Mouse (Mus musculus): ENCODE results near the gene St6galnac3.

The St6galnac3 gene

DNA sequence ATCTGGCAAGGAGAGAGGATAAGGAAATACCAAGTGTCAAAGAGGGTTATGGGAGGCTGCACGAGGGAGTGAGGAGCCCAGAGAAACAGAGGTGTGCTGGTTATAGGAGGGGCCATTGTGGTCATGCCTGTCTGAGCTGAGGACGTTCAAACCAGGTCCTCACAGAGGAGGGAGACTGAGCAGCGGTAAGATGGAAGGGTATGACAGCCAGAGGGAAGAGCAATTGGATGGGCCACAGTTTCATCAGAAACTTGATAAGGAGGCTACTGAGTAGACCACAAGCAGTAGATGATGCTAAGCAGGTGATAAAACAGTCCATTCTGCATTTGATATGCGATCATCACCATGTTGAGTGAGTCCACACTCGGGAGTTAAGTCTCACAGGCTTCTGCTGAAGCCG lies 212.4 kb downstream of the St6galnac3 start:
- no peak for DNase-seq (ENCODE audit: low spot score)

DNA sequence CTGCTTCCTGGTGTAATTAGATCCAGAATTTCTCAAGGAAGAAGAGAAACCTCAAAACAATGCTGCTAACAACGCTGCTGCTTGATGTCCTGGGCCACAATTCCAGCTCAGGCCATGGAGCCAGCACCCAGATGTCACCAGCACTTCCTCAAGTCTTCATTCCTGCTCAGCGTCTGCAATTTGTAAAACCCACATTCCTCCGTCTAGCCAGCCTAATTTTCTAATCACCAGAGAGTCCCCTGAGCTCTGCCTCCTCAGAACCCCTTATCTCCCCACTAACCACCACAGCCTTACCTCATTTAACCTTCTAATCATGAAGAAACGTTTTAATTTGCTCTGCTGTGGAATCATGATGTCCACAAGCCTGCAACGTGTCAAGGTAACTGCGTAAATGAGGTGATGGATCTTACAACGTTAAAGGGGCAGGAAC lies 213.8 kb downstream of the St6galnac3 start:
- no peak for DNase-seq (ENCODE audit: low spot score)

DNA sequence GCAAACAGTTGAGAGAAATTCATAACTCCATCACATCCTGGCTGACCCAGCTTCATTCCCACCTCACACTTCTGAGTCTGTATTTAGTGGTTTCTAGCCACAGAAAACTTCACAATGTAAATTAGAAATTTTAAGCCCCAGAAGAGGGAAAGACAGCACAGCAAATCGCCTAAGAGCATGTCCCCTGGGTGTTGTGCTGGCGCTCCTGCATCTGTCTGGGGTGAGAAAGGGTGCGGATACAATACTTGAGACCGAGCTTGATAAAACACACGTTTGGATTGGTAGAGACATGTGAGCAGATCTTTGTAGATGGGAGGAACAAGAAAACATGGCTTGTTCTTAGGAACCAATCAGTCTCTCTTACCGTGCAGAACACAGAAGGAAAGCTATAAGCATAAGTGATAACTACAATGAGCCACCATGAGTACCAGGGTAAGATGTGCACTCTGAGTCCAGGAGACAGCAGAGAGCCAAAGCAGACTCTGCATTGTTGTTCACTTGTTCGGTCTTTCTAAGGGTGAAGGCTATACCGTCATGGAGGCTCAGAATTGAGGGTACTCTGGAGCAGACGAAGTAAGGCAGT lies 214.8 kb downstream of the St6galnac3 start:
- no peak for DNase-seq (ENCODE audit: low spot score)

DNA sequence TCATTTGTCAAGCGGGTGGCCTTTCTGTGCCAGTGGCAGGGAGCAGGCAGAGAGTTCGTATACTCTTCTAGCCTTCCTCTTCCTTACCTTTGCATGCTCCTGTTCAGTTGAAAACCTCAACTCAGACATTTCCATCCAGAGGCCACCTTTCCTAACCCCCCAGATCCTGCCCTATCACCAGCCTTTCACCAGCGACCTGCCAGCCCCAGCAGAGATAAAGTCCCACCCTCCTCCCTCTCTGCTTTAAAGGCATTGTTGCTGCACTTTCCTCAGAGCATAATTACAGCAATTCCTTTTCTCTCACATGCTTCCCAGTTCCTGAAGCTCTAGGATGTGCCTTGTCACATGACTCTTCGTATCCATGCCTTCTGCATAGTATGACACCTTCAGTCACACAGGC lies 215.3 kb downstream of the St6galnac3 start:
- DNase-seq (ENCODE audit: low spot score) = no peak

DNA sequence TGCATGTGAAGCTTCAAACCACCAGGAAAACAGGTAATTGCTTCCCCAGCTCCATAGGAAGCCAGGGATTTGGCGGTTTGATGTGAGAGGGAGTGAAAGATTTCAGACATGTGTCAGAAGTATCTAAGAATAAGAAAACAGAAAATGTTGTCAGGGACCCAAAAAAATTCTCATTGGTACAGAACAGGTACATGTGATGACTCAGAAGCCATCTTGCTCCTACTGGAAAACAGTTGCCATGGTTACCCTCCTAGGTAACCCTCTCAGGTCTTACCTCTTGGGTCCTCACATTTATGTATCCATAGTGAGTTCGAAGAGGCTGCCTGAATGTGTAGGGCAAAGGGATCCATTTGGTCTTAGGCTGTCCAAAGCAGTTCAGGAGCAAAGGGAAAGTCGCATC lies 215.9 kb downstream of the St6galnac3 start:
- no peak for DNase-seq (ENCODE audit: low spot score)

DNA sequence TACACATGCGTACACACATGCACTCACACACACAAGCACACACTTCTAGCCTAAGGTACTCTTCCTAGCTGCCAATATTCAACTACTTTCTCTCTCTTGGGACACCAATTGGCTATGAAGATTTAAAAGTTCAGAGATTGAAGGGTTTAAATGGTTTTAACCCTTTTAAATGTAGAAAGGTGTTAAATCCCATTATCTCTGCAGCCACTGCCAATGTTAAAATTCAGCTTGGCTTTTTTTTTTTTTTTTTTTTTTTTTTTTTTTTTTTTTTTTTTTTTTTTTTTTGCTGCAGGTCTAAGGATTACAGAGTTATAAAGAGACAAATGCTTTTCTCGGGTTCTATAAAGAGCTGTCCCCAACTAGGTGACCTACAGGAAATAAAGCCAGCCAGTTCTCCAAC lies 216.4 kb downstream of the St6galnac3 start:
- DNase-seq (ENCODE audit: low spot score) = no peak

DNA sequence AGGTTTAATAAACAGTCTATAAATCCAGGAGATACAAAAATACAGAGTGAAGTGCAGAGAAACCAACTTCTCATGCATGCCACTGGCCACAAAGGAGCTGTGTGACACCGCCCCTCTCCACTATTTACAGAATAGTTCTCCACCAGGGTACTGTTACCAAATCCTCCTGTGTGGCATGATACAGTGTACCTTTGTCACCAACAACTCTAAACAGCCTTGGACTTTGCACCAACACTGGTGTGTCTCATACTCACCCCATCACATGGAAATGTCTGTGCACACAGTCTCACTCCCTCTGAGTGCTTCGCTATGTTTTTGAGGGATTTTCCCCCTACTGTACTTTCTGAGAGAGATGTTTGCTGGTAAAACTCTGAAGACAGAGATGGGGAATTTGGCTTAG lies 217.4 kb downstream of the St6galnac3 start:
- no peak for DNase-seq (ENCODE audit: low spot score)

DNA sequence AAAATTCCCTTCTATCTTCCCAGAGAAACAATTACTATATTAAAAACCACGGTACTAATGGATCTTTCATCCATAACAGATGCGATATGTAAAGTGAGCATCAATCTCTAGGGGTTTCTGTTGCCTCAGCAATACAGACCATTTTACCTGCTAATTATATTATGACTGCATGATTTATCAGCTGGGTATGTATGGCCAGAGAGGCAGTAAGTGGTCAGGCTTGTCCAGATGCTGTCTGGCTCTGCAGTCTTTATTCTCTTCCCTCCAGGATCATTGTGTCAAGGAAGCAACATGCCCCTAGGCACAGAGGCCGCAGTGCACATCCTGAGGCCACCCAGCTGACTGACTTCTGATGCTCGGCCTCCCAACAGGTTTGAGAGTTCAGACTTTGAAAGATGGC lies 222.5 kb downstream of the St6galnac3 start:
- DNase-seq (ENCODE audit: low spot score) = no peak

DNA sequence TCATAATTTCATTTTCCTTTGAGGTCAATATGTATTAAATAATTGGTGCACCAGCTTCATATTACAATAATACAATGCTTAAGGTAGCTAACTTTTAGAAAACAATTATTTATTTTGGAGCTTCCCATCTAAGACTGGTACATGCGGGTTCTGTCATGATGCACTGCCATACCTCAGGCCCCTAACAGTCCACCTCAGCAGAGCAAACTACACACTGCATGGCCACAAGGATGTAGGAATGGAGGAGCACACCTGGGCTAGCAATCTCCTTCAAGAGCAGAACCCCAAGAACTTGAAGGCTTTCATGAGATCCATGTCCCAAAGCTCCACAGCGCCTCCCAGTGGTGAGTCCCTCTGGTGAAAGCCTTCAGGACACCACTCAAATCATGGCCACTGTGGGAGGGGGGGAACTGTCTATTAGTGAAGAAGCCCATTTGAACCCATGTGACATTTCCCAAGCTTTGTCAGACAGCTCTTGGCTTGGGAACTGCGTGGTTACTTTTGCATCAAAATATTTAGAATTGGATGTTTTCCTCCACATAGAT lies 223.6 kb downstream of the St6galnac3 start:
- DNase-seq (ENCODE audit: low spot score) = no peak

DNA sequence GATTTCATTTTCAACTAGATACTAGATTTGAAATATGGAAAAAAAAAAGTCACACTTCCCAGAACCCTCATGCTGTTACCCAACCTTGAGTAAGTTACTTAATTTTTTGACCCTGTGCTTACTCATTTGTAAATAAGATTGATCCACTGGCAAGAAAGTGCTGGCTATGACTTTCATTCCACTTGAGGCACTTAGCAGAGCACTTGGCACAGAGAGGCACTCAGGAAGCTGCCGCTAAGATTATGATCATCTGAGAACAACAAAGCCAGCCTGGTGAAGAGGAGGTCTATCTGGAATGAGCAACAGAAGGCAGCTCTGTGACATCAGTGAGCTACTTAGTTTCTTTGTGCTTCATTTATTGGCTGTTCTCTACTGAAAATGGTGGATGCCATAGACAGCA lies 232.0 kb downstream of the St6galnac3 start:
- no peak for DNase-seq (ENCODE audit: low spot score)

DNA sequence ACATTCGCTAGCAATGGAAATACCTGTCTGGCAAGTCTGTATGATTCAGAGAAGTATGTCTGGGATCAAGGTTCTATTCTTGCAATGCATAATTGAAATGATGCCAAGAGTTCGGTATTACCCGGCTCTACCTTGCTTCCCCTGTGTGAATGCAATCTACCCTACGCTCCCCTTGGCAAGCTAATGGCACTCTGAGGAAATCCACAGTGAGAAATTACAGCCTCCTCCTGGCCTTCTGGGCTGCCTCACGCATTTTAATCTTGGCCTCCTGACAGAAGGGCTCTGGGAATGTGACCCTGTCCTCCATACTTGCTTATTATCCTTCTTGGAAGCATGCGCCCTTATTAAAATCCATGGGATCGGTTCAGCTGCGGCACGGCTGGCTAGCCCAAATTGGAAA lies 235.3 kb downstream of the St6galnac3 start:
- no peak for DNase-seq (ENCODE audit: low spot score)

DNA sequence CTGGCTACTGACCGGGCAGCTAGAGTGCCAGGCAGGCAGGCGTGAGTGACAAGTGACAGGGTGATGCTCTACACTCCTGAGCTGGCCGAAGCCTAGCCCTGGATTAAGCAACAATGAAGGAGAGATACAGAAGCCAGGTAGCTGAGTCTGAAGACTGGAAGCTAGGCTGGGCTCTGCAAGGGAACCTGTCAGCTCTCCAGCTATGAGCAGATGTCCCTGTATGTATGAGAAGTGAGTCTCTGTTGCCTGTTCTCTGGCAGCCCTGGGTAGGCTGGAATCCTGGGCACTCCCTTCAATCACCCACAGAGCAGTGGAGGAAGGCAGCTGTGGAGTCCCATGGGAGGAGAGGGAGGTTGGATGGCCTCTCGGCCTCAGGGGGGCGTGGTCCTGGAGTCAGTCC lies 236.0 kb downstream of the St6galnac3 start:
- DNase-seq (ENCODE audit: low spot score) = no peak

DNA sequence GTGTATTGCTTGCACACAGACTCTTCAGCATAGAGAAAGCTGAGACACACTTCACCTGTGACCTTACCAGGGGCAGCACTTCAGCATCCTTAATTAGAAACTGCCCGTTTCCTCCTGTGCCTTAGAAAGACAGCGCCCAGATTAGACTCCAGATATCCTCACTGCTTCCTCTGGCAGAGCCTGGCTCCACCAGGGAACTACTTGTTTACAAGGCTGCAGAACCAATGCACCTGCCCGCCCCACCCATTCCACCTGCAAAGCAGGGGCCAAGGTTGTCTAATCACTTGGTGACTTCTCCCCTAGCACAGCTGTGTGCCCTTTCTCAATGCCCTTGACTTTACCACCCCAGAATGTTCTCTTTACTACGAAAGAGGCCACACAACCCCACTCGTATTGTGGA lies 239.8 kb downstream of the St6galnac3 start:
- no peak for DNase-seq (ENCODE audit: low spot score)

DNA sequence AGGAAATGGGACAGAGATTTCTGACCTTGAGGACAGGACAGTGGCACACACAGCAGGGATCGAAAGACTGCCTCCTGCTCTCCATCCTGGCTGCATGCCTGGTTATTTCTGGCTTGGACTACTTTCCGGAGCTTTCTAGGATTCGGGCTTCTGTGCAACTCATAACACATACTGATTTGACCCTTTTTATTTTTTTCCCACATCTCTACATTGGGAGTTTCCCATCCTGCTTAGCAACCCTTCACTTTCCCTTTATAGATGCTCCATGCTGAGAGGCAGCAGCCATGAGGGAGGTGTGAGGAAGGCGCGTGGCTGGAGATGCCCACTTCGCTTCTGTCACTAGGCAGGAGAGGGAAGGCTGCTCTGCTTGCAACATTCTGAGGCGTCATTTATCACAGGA lies 240.3 kb downstream of the St6galnac3 start:
- no peak for DNase-seq (ENCODE audit: low spot score)

DNA sequence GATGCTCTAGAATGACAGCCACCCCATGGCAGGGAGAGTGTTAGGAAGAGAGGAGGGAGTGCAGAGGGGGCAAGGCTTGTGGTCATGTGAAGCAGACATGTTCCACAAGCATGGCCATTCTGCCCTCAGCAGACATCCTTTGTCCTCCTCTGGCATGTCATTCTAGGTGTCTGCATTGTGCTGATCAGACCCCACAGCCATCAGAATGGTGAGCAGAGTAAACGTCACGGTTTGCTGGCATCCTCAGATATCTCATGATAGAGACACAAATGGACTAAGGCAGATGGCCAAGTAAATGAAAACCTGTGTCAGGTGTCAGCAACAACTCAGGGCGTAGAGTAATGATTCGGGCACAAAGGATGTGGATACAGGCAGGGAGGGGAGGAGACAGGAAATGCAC lies 241.3 kb downstream of the St6galnac3 start:
- no peak for DNase-seq (ENCODE audit: low spot score)

DNA sequence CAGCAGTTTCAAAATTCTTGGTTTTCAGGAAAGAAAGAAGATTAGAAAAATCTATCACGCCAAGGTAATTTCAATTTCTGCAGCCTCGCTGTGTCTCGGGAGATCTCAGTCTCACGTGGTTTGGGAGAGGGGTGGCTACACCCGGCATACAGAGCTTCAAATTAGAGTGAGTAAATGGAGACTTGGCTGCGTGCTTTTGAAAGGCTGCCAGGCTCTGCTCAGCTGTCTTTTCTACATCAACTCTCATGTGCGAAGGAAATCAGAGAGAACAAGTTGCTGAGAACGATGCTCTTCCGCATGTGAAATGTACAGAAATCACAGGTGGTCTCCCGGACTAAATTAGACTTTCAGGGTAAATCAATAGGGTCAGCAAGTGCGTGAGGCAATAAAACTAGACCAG lies 242.9 kb downstream of the St6galnac3 start:
- no peak for DNase-seq (ENCODE audit: low spot score)

DNA sequence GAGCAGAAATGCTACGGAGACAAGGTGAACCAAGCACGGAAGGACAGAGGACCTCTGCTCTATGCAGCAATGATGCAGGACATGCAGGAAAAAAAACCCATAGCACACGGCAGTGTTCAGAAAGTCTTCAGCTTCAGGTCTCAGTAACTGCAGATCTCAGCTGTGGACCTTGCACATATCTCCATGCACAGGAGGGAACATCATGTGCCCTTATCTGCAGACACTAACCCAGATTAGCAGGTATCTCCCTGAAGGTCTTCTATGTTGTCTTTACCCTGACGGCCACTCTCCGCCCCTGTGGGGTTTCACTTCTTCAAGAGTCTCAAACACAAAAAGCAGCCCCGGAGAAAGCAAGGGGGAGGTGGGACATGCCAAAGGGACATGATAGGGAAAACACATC lies 244.0 kb downstream of the St6galnac3 start:
- no peak for DNase-seq (ENCODE audit: low spot score)

DNA sequence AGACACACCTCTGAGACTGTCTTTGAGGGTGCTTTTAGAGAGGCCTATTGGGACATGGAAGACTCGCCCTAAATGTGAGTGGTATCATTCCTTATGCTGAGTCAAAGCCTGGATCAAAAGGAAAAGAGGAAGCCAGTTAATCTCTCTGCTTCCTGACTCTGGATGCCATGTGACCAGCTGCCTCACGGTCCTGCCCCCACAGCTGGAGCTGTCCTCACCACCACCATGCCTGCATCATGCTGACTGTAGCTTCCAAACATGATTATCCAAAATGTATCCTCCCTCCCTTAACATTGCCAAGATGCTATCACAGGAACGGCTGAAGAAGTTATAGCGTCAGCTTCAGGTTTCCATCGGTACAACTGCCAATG lies 244.4 kb downstream of the St6galnac3 start:
- no peak for DNase-seq (ENCODE audit: low spot score)

DNA sequence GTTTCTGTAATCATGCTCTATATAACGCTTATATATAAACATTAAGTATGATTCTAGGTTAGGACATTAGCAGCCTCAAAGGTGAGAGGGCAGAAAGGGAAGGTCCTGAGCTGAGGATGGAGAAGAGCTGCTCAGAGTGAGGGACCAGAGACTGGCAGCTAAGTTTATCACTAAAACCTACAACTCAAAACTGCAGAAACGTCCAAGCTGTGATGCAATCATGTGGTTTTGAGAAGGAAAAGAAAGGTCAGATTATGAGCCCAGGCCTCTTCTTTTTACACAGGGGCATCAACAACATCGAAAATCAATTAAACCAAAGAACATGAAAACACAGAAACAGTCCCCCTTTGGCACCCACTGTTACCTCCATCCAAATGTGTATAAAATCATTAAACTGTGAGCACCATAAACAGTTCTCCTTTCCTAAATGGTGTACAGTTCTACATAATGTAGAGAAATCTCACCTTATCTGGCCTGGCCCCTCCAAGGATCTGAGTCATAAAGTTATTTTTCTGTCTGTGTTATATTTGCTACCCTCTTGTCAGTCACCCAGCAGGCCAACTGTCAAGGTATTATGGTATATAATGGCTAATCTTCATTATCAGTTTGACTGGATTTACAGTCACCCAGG lies 244.9 kb downstream of the St6galnac3 start:
- no peak for DNase-seq (ENCODE audit: low spot score)

DNA sequence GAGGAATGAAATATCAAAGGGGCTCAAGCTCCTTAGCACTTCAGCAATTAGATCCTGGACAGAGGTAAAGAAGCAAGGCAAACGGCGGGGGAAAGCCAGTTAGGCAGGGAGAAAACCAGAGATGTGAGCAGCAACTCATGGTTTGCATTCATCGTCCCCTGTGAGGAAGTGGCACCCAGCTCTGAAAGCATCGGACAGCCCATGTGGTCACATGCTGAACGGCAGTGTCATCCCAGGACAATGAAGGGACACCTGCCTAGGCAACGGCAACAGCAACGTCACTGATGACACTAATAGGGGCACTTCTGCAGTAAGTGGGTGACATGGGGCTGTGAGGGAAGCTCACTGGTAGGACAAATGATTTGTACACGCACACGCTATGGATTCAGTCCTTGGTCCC lies 249.1 kb downstream of the St6galnac3 start:
- no peak for DNase-seq (ENCODE audit: low spot score)

DNA sequence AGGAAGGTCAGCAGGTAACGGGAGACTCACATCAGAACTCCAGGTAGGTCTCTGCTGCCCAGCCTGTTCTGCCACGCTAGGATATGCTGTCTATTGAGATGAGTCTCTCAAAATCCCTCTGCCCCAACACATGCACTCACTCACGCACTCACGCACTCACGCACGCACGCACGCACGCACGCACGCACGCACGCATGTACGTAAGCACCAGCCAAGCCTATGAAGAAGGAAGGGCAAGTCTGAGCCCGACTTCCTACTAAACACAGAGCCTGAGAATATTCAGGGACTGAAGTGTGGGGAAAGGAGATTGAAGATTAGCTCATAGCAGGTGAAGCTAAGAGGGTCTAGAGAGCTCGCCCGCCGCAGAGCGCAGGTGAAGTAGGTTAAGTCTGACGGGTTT lies 249.5 kb downstream of the St6galnac3 start:
- DNase-seq (ENCODE audit: low spot score) = no peak

DNA sequence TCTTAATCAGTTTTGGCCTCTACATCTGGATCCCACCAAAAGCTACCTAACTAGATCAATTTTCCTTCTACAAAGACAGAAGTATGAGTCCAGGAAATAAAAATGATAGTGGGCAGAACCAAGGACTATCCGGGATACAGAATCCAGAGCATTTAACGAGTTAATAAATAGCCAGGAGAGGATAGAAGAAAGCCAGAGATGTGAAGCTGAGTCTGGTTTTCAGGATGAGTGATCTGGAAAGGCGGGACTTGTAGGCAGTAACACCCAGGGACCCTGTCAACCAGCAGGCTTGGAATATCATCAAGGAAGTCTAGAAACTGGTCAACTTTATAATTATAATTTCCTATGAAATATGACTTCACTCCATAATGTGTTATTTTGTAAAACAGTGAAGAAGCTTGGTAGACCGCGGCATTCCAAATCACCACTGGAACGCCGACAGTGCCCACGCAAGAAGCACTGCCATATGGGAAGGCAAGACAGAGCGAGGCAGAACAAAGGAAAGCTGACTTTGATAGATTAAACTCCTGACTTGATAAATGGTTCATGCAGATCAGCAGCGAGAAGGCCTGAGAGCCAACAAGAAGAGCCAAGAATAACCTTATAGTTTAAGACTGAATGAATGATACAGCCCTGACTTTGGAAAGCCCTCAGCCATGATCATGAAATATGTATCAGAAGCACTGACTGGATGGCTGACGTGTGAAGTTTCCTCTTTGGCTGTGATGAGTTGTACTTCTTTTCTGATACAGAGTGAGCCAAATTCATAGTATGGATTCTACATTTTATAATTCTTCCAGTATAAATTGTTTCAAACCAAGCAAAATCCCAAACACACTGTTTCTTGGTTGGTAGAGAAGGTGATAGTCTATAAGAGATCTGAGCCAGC lies 252.1 kb downstream of the St6galnac3 start:
- DNase-seq (ENCODE audit: low spot score) = no peak

DNA sequence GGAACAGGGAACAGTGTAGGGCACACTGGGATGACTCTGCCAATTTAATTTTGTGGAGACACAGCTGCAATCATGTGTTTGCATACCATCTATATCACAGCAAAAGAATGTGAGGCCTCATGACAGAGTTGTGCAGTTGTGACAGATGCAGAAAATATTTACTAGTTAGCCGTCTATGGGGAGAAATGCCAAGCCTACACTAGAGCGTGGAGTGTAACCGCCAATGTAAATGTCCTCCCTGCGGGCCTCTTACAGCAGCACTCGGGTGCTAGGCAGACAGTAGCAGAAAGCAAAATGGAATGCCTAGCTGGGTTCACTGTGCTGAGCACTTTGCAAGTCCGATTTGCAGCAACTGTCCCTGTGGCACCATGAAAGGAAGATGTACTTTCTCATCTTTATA lies 261.1 kb downstream of the St6galnac3 start:
- no peak for DNase-seq (ENCODE audit: low spot score)
